Mouse (Mus musculus) megakaryocyte-erythroid progenitor cell, adult 5-6 weeks (primary cell): ENCODE measurements around the gene Prdx2. TPM values are rescaled to one million over a fixed set of nuclear protein-coding genes. Genes with fewer than 3 reads are reported as not detected.

Experiments used
- ATAC-seq: replicated peaks from 2 replicates; pipeline ENCODE4 v1.8.0; 2016; ENCODE audit warnings: mild to moderate bottlenecking, inconsistent platforms; ENCODE audit not compliant: severe bottlenecking, poor library complexity, low FRiP score, low TSS enrichment
- total RNA-seq, 2 experiments: library from RNA; stranded (forward) in 1 of 2; stranded (reverse) in 1 of 2; fragments of 200-1000, 215-1000 nt in 1 of 2; fragments of >200 nt in 1 of 2; fragmentation: Nextera tagmentation in 1 of 2; gene quantifications; 2 replicates each; pipeline ENCODE4 v1.2.3; 2014 to 2017

The Prdx2 gene
- total RNA-seq, 2 experiments from 2014 or later, result 898 to 1,021 TPM

- ATAC-seq, result 0 out of 2 replicates have a peak, but pooled peaks have one; percentile 15
Observed at GRCm38 (mm10) chr8:84945633-84946527, 23.5 kb upstream of the Prdx2 start.

DNA sequence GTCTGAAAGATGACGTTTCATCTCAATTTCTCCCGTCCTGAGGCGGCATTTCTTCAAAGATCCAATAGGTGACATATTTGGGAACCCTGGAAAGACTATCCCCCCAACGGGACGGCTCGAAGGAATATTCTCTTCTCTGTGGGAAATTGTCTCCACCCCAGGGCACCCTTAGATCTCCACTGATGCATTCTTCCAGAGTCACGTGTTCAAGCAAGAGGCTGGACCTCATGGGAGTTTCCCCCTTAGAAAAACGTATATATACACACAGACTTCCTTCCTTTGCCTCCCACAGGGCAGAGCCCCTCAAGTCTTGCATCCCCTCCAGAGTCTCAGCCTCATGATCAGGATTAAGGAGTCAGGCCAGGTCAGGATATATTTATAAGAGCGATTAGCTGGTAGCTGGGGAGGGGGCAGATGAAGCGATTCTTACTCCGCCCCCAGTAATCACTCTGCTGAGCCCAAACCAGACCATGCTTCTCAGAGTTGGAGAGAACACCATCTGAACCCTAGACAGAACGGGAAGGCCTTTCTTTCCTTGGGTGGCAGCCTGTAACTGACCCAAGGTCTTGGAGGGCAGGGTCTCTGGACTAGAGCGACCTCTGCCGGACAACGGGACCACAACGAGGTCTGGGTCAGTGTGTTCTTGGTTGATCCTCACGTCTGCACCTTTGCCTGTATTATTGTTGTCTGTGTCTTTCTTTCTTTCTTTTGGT lies 22.7 kb upstream of the Prdx2 start, which contains the start of gene Rtbdn:
Rtbdn (plus strand) TSS at position 464 of the 713 bp plus-strand sequence.
- ATAC-seq, result no peak

DNA sequence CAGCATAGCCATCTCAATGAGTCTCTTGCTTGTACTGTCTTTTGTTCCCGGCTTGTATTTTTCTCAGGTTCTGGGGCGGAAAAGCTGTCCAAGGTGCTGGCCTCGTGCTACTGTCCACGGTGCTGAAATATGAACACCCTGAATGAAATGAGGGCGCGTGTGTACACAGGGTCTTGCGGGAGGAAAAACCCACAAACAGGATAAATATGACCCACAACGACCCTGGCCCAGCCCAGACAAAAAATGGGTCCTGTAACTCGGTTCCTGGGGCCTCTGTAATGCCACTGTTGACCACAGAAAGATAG lies 22.2 kb upstream of the Prdx2 start:
- ATAC-seq, result peak; percentile 59

GRCm38 (mm10) chr8:84949753-84950152 lies 19.6 kb upstream of the Prdx2 start:
- no peak for ATAC-seq

DNA sequence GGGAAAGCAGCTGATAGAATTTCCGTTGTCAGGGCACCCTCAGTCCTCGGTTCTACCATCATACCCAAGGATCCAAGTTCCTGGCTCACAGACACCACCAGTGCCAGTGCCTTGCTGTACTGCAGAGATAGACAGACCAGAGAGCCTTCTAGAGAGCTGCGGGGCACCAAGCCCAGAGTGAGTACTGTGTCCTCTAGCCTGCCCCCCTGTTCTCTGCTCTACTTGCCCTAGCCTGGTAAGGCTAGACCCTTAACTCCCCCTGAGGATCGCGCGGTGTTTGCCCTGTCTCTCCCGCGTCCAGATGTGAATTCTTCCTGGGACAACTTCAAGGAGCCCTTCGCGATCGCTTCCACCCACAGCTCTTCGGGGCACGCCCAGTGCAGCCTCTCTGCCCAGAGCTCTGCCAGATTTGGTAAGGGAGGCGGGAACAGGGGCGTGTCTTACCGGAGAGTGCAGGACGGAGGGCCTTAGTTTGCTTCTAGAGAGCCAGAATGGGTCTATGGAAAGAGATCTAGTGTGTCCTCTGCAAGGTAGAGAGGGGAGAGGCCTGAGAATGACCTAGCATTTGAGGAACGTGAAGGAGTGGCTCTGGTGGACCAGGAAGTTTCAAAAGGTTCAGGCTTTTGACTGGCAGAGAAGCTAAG lies 16.7 kb upstream of the Prdx2 start:
- peak; percentile 81 for ATAC-seq

- peak; percentile 45 for ATAC-seq
Observed at GRCm38 (mm10) chr8:84956768-84957167, 12.6 kb upstream of the Prdx2 start.

DNA sequence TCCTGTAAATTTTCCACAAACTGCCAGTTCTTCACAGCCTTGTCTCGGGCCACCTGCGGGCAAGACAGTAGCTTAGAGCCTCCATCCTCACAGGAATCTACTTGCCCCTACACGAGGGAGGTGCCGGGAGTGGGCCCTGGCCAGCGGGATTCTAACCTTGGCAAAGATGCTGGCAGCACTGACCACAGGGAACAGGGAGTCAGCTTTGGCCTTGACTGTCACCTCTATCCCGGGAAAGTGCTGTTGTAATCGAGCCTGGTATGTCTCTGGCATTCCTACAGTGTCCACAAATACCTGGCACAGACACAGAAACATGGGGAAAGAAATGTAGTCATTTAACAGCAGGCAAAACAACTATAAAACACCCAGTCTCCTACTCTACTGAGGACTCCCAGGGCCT lies 9.6 kb upstream of the Prdx2 start:
- no peak for ATAC-seq

DNA sequence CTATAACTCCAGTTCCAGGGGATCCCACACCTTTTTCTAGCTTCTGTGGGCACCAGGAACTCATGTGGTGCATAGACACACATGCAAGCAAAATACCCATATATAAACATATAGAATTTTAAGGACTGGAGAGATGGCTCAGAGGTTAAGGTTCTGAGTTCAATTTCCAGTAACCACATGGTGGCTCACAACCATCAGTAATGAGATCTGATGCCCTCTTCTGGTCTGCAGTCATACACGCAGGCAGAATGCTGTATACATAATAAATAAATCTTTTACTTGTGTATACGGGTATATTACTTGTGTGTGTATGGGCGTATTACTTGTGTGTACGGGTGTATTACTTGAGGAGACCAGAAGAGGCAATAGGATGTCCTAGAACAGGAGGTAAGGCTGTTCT lies 5.4 kb upstream of the Prdx2 start:
- no peak for ATAC-seq

DNA sequence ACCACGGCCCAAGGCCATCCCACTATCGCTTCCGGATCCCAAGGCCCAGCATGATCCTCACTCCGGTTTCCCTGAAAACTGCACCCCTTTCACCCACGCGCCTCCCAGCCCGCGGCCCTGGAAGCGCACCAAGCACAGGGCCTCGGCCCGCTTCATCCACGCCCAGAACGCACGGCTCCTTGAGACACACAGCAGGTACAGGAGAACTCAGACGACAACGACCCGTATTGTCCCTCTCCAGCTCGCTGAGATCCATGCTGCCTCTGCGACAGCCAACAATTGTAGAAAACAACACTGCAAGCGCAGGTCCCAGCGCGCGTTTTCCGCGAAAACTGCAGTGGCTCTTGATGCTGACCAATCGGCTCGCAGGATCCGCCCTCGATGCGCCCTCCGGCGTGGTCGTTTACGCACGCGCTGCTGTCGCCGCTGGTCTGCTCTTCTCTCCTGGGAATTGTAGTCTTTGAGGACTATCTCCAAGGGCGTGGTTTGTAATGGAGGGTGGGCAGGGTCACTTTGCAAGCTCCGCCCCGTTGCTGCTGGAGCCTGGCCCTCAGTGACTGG lies 3.6 kb upstream of the Prdx2 start:
- ATAC-seq, result peak; percentile 80

DNA sequence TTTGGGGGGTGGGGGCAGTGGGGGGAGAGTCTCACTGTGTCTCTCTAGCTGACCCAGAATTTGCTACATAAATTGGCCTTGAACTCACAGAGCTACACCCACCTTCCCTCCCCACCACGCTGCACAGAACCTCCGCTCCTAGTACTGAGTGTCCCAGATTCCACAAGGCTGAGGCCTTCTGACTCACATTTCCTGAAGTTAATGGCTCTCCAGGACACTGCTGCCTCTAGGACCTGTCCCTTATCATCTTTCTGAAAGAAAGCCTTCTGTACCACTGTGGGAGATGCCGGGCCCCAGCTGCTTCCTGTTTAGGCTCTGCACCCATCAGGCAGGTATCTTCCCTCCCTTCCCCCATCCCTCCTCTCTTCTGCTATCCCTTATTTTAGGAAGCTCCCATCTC lies 2.8 kb upstream of the Prdx2 start:
- ATAC-seq, result no peak

- no peak for ATAC-seq
Observed at GRCm38 (mm10) chr8:84967532-84968304, 1.7 kb upstream of the Prdx2 start.

DNA sequence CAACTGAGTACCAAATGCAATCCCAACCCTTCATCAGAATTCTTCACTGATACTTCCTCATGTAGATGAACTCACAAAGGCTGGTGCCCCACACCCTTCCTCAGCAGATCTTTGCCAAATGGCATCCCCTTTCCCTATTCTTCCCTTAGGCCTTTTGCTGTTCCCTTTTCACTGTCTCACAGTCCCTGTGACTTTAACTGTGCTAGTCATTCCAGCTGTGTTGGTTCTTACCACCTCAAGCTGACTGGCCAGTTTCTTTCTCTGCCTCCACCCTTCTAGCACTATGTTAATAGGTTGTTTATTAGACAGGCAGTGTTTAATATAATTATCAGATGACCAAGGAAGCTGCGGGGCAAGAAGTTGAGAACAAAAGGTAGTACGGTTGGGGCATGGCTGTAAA lies 737 bp upstream of the Prdx2 start:
- ATAC-seq, result no peak

- ATAC-seq, result no peak
Observed at GRCm38 (mm10) chr8:84970135-84970790, 876 bp downstream of the Prdx2 start.

DNA sequence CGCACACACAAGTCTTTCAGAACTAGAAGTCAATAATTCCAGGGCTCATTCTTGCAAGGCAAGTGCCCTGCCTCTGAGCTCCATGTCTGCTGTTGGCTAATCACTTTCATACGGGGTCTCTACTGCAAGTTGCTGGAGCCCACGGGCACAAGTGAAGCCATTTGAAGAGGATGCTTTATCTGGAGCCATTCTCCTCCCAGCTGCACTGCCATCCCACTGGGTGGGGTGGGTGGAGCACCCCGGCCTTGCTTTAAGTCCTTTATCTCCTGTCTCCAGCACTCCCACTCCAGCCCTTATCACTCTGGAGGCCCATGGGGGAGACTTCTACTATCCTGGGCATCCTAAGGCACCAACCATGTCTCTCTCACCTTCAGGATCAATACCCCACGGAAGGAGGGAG lies 1.5 kb downstream of the Prdx2 start:
- ATAC-seq, result peak; percentile 64

GRCm38 (mm10) chr8:84973079-84973478 lies 3.7 kb downstream of the Prdx2 start:
- no peak for ATAC-seq

DNA sequence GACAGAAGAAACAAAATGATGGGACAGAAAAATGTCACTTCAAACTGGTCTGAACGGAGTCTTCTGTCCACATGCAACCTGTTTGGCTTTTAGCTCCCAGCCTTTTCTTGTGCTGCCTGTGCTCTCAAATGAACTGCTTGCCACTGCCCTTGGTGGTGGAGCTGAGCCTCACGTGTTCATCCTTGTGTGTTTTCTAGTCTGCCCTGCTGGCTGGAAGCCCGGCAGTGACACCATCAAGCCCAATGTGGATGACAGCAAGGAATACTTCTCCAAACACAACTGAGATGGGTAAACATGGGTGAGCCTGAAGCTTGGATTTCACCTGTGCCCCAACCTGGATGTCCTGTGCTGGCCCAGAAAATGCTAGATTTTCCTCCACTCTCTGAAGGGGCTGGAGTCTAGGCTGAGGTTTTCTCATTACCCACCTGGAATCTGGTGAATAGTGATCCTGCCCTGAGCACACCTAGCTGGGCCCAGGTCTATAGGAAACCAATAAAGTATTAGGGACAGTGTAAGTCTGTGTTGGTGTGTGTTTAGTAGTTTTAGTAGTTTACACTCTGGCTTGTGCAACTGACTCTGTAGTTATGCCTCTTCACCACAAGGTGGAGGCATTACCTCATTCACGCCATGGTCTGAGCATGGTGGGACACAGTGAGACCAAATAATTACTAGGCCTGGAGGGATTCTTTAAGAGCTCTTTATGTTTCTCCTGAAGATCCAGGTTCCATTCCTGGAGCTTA lies 4.6 kb downstream of the Prdx2 start:
- ATAC-seq, result no peak

- ATAC-seq, result no peak
Observed at GRCm38 (mm10) chr8:84974543-84975142, 5.3 kb downstream of the Prdx2 start.

DNA sequence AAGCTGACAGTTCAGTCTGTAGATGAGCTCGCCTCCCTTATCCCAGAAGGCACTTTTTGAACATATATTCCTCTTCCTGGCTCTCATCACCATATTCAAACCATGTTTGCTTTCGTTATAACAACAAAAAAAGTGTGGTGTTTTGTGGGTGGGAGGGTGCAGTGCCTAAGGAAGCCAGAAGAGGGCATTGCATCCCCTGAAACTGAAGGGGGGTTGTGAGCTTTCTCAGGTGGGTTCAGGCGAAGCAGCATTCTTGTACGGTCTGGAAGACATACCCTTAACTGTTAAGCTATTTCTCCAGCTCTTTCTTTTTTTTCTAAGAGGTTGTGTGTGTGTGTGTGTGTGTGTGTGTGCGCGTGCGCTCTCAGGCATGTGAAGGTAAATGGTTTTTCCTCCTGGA lies 6.0 kb downstream of the Prdx2 start:
- no peak for ATAC-seq
